Mouse (Mus musculus): ENCODE data around the gene Ctsd.
"Not testable (repeated sequence)": the region's sequence is repeated elsewhere in the genome, so short reads cannot be mapped to it uniquely, and the experiment has no call there.

The Ctsd gene

GRCm38 (mm10) chr7:142373641-142374412, 14.0 kb downstream of the Ctsd start, which contains the start of gene Ifitm10:
Ifitm10 (minus strand) TSS chr7:142373753.
- DNase-seq = peak; percentile 26

- DNase-seq = no peak
Observed at GRCm38 (mm10) chr7:142373039-142373438, 14.8 kb downstream of the Ctsd start.

DNA sequence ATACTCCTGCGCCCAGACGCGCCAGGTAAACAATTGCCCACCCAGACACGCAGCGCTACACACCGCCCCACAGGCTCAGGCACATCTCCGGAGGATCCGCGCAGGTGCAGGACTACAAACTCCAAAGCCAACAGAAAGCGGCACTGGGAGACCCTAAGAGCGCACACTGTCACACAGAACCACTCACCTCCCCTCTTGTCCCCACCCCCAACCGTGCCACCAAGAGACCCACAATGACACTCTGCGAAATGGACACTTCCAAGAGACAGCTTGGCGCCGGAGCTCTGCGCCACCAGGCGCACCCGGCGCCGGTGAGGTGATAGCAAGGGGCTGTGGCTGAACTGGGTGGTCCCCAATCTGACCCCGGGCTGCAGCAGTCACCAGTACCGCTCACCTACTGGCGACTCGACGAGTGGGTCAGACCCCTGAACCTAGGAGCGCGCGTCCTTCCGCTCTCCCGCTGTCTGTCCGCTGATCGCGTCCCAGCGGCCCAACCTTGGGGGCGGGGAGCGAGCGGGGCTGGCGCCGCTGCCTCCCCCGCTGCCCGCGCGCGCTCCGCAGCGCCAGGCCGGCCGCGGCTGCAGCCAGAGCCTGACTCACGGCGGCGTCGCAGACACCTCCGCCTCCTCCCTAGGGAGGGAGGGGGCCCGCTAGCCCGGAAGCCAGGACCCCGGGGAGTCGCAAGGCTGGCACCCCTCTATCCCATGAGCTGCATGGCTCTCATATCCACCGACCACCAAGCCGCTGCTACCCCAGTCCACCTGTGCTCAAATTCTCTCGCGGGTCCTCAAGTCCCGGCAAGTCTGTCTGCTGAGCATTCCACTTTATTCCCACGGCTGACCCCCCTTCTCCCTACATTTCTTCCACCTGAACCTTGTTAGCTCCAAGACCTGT, 15.8 kb downstream of the Ctsd start:
- DNase-seq = peak; percentile 38

GRCm38 (mm10) chr7:142371398-142371767, 16.5 kb downstream of the Ctsd start:
- peak; percentile 55 for DNase-seq

DNA sequence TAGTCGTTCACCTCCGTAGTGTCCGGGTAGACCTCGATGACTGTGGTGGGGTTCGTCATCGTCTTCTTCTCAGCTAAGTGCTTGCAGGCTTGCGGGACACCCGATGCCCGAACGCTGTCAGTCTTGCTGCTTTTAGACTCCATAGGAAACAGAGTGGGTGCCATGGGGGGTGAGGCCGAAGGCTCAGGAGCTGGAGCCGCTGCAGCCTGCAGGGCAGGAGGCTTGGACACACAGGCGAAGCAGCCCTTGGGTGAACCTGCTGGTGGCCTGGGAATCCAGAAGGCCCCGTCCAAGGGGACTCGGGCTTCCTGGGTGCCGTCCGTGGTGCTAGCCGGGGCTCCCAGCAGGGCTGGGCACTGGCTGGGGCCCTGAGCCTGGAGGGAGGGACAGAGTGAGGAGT, 16.9 kb downstream of the Ctsd start:
- DNase-seq = no peak

DNA sequence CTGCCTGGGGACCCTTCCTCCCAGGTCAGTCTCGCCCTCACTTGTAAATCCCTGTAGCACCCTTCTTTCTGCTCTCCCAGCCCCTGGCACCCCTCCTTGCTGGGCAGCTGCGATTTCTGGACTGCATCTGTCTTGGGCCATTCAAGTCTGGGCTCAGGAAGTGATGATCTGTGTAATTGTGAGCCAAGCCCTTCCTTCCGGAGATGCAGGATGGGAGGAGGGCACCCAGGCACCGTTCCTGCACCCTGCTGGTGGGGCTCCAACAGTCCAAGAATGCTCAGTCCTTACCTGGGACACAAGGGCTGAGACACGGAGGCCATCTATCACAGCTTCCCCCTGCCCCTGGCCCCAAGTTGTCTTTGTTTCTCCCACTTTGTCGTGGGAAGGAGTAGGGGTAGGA, 18.0 kb downstream of the Ctsd start:
- DNase-seq = peak; percentile 80

DNA sequence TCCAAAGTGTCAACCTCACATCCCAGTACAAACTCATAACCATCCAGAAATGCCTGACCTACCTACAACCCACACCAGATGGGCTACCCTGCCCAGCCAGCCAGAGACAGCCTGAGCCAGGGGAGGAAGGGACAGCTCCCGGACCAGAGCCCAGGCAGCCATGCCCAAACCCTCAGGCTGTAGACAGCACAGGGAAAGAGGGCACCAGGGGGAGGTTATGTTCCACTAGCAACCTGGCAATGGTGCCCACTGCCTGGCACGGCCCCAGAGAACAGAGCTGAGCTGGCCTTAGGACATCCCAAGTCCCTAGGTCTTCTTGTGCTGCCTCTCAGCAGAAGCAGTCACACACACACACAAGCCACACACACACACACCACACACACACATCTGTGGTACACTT, 19.0 kb downstream of the Ctsd start:
- peak; percentile 26 for DNase-seq

GRCm38 (mm10) chr7:142363107-142363506, 24.7 kb downstream of the Ctsd start:
- no peak for DNase-seq

DNA sequence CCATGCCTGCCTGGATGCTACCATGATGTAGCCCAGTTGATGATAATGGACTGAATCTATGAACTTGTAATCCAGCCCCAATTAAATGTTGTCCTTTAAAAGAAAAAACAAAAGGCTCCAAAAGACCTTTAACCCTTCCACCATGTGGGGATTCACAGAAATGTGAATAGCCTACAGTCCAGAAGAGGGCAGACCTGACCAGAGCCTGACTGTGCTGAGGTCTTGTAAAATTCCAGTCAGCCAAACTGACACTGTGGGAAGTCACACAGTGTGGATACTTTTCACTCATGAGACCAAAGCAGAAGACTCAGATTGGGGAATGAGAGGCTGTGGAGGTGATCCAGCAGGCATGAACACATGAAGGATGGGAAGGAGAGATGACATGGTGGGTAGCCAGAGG, 27.1 kb downstream of the Ctsd start:
- no peak for DNase-seq

DNA sequence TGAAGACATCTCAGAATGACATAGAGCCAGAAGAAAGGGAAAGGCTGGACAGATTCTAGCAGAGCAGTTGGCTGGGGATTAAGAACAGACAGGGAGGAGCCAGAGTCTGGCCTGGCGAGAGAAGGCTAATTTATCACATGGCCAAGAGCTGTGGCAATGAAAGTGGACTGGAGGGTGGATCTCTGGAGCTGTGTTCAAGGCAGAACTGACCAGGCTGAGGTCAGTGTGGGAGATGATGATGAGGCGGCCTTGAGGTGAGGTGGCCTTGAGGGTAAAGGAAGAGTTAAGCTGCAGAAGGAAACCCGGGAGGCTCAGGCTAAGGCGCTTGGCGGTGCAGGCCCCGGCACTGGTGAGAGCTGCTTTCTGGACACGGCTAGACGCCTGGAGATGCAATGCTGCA, 28.7 kb downstream of the Ctsd start:
- no peak for DNase-seq

- no peak for DNase-seq
Observed at GRCm38 (mm10) chr7:142357566-142357965, 30.3 kb downstream of the Ctsd start.

DNA sequence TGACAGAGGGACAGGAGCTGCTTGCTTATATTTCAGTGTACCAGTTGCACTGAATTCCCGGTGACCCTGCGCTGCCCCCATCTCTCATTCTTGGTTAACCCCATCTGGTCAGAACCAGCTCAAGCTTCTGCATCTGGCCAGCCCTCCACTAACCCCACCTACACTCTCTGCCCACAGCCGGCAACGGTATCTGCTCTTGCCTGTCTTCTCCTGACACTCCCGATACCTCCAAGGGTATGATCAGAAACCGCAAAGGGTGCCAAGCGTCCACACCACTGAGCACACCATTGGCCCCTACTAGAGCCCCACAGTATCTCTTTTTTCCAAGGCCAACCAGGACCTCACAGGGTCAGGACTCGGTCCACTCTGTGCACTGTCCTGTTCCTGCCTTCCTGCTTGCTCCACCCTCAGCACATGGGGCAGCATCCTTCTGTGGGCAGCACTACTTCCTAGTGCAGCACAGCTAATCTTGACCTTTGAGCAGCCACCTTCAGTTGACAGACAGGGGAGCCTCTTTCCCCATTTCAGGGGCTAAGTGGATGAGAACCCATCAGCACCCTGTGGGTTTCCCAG, 33.1 kb downstream of the Ctsd start:
- no peak for DNase-seq

DNA sequence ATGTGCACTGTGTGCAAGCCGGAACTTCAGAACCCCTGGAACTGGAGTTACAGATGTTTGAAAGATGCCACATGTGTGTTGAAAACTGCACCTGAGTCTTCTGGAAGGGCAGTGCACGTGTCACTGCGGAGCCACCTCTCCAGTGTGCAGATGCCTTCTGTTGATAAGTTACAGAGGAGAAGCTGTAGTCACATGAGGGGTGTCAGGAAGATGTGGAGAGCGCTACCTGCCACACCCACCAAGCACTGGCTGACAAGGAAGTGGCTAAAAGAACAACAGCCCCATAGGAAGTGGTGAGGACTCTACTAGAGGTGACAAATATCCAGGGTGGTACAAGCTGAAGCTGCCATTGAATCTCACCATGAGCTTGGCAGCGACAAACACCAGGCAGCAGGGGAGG, 34.0 kb downstream of the Ctsd start:
- DNase-seq = peak; percentile 65

- no peak for DNase-seq
Observed at GRCm38 (mm10) chr7:142351569-142351968, 36.3 kb downstream of the Ctsd start.

- peak; percentile 54 for DNase-seq
Observed at GRCm38 (mm10) chr7:142349308-142349961, 38.4 kb downstream of the Ctsd start.

DNA sequence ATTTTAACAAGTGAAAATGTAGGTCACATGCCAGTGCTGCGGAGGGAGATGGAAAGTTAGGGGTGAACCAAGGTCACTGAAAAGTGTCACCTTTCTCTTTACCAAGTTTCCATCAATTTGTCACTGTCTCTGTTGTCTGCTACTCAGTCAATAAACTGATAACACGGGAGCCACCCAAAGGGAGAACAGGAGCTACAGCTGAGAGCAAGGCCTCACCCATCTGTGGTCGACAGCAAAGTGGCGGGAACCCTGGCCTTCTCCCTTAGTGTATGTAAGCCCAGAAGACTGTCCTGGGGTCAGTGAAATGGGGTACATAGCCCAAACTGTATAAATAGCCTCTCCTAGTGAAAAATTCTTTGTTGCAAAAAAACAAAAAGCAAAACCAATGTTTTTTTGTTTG, 40.3 kb downstream of the Ctsd start:
- DNase-seq = no peak

DNA sequence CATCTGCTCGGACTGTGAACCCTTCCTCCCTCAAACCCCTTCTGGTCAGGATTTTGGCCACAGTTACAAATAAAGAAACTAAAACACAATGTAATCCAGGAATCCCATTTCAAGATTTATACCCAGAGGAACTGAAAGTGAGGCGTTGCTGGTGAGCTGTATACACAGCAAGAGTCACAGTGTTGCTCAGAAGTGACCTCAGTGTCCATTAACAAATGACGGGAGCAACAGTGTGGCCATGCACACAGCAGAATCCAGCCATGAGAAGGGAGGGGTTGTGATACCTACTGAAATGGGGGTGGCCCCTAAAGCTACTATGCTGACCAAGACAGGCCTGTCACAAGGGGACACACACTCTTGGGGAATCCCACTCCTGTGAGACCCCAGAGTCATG, 45.6 kb downstream of the Ctsd start:
- peak; percentile 24 for DNase-seq

- DNase-seq = no peak
Observed at GRCm38 (mm10) chr7:142341564-142342246, 46.1 kb downstream of the Ctsd start.

GRCm38 (mm10) chr7:142340269-142340970, 47.4 kb downstream of the Ctsd start:
- peak; percentile 68 for DNase-seq

- no peak for DNase-seq
Observed at GRCm38 (mm10) chr7:142335151-142335550, 52.7 kb downstream of the Ctsd start.

DNA sequence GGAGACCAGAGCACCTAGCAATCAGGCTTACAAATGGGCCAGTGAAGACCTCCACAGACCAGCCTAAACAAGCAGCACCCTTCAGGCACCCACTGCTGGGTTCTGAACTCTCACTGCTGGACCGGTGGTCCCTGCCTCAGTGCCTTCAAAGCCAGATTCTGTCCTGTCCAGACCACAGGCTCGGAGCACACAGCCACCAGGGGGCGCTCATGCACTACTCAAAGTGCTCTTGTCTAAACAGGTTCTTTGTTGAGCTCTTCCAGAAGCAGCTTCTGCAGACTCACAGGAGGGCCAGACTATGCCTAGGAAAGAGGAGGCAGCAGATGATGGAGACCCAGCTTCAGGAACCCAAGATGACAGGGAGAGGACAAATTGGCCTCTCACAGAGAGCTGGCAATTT, 53.6 kb downstream of the Ctsd start:
- DNase-seq = peak; percentile 94

DNA sequence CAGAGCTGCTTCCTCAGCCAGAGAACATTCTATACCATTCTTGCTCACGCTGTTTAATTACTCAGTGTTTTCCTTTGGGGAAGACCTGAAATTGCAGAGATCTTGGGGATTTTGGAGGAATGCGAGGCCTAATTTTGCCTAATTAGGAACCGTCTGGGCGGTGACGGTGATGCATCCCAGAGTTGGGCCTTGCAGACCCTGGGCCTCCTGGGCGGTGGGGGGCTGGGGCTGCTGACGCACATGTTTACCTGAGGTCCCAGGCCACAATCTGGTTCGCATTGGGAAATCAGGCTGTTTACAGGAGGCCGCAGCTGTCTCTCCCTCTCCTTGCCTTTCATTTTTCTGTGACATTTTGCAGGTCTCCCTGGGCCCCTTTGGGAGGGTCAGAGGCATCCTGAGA, 55.1 kb downstream of the Ctsd start:
- DNase-seq = not testable (repeated sequence)
